Mouse (Mus musculus) embryonic facial prominence, embryonic 14.5 days (tissue): ENCODE measurements around the gene Dirc2. TPM values are rescaled to one million over a fixed set of nuclear protein-coding genes. Genes with fewer than 3 reads are reported as not detected.

Experiments used
- ATAC-seq: fragments of 200-750 bp; cut with Nextera tagmentation; 2 replicates; pipeline ENCODE4 v1.8.0; 2017; ENCODE audit warnings: low read depth, moderate number of reproducible peaks, moderate TSS enrichment
- DNase-seq: peaks from one replicate; pipeline ENCODE4 v3.0.0-alpha.2; 2015; ENCODE audit warnings: low spot score
- H3K27ac ChIP-seq: fragments of 300-500 bp; sonication (generic); replicated peaks from 2 replicates; pipeline ENCODE4 v1.5.1; 2014; ENCODE audit warnings: low read depth, mild to moderate bottlenecking, low read length, moderate library complexity
- H3K27me3 ChIP-seq: fragments of 300-500 bp; sonication (generic); replicated peaks from 2 replicates; pipeline ENCODE4 v1.6.1; 2014; ENCODE audit warnings: low read length; ENCODE audit not compliant: control insufficient read depth, insufficient read depth
- H3K36me3 ChIP-seq: fragments of 300-500 bp; sonication (generic); 2 replicates; pipeline ENCODE4 v1.6.1; 2014; ENCODE audit warnings: low read length, mixed read lengths; ENCODE audit not compliant: control insufficient read depth, insufficient read depth
- H3K4me1 ChIP-seq: fragments of 300-500 bp; sonication (generic); 2 replicates; pipeline ENCODE4 v1.6.1; 2014; ENCODE audit warnings: antibody characterized with exemption, low read length; ENCODE audit not compliant: control insufficient read depth, insufficient read depth
- H3K4me2 ChIP-seq: fragments of 300-500 bp; sonication (generic); 2 replicates; pipeline ENCODE4 v1.6.1; 2014; ENCODE audit warnings: low read depth, mild to moderate bottlenecking, low read length, moderate library complexity, mixed read lengths
- H3K4me3 ChIP-seq: fragments of 300-500 bp; sonication (generic); 2 replicates; pipeline ENCODE4 v1.5.1; 2014; ENCODE audit warnings: low read depth, mild to moderate bottlenecking, low read length
- H3K9ac ChIP-seq: fragments of 300-500 bp; sonication (generic); 2 replicates; pipeline ENCODE4 v1.6.1; 2014; ENCODE audit warnings: low read depth, mild to moderate bottlenecking, low read length, moderate library complexity, mixed read lengths
- H3K9me3 ChIP-seq: fragments of 300-500 bp; sonication (generic); 2 replicates; pipeline ENCODE4 v1.6.1; 2016; ENCODE audit warnings: low read length; ENCODE audit not compliant: control insufficient read depth
- WGBS: fragments of 180-500 bp; shearing (Covaris S2); extraction: QIAGEN DNeasy Blood & Tissue Kit; methylation state at CpG from one replicate; pipeline ENCODE4 v1.1.7; 2014; 5-methylcytosine and 5-hydroxymethylcytosine counted together
- polyA plus RNA-seq: library from polyadenylated mRNA; unstranded; fragments of >200 nt; fragmentation: Nextera tagmentation; extraction: Ambion mirVana; gene quantifications from 2 replicates; pipeline ENCODE4 v1.2.1, GENCODE M21; 2014

The Dirc2 gene
- polyA plus RNA-seq, 1 experiment from 2014 or later, result 21.9 TPM

DNA sequence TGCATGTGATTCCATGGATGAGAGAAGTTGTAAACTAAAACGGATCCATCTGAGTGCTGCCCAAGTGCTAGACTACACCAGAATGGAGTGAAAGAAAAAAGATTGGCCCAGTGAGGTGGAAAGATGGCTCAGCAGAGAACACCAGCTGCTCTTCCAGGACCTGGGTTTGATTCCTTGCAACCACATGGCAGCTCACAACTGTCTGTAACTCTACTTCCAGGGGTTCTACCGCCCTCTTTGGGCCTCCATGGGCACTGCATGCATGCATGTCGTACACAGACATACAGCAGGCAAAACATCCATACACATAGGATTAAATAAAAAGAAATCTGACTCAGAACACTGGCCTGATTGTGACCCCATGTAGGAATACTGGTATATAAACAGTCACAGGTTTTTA is 52.9 kb downstream of the Dirc2 start:
- Histone ChIP-seq H3K4me3 (no peak overlapping the region), H3K9me3 (no peaks in the 10 kb centered on the region), H3K4me2 (no peak overlapping the region), H3K27me3 (no peaks in the 10 kb centered on the region), H3K9ac (no peak overlapping the region), H3K36me3 (peaks cover 15% of the 10 kb centered on the region), H3K27ac (no peak overlapping the region), H3K4me1 (no peaks in the 10 kb centered on the region)
- 83% methylated on average over 3 of the region's 3 CpGs for WGBS
- ATAC-seq (no peak), DNase-seq (no peak)

DNA sequence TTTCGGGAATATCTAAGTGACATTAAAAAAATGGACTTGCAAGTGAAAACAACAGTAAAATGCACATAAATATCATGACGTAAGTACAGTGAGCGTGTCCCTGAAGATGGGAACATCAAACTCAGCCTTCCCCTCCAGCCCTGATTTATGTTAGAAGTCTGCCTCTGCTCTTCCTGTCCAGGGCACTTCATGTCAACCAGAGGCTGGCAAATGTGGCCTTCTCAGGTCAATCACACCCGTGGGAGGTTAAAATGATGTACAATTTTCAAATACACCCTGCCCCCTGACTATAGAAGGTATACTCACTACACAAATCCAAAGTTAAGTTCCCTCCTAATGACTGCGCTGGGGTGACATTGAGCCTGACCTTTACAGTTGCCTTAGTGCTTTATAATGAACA is 53.4 kb downstream of the Dirc2 start:
- Histone ChIP-seq H3K9me3 (no peaks in the 10 kb centered on the region), H3K4me2 (no peak overlapping the region), H3K36me3 (peaks cover 13% of the 10 kb centered on the region), H3K4me3 (no peak overlapping the region), H3K9ac (no peak overlapping the region), H3K27me3 (no peaks in the 10 kb centered on the region), H3K27ac (no peak overlapping the region), H3K4me1 (no peaks in the 10 kb centered on the region)
- WGBS, result 90% methylated on average over 5 of the region's 5 CpGs
- DNase-seq (no peak), ATAC-seq (no peak)

DNA sequence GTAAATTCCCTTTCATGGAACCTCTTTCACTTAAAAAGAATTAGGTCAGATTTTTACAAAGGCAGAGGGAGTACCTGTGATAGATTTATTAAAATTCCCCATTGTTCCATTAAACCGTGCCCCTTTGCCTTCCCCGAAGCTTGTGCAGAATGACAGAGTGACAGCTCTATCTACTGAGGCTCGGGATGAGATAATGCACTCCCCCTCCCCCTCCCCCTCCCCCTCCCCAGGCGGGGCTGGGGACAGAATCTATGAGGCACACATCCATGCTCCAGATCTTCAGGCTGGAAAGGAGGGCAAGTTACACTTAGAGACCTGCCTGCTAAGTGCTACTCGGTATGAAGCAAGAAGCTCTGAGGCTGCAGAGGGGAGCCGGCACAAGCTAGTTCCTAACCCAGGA is 53.8 kb downstream of the Dirc2 start:
- no peak overlapping the region for H3K4me2 ChIP-seq
- H3K9me3 ChIP-seq, result no peaks in the 10 kb centered on the region
- H3K4me3 ChIP-seq, result no peak overlapping the region
- no peaks in the 10 kb centered on the region for H3K27me3 ChIP-seq
- no peak for ATAC-seq
- H3K36me3 ChIP-seq, result peaks cover 9% of the 10 kb centered on the region
- DNase-seq, result no peak
- no peak overlapping the region for H3K27ac ChIP-seq
- 74% methylated on average over 5 of the region's 6 CpGs for WGBS
- H3K9ac ChIP-seq, result no peak overlapping the region
- H3K4me1 ChIP-seq, result no peaks in the 10 kb centered on the region

DNA sequence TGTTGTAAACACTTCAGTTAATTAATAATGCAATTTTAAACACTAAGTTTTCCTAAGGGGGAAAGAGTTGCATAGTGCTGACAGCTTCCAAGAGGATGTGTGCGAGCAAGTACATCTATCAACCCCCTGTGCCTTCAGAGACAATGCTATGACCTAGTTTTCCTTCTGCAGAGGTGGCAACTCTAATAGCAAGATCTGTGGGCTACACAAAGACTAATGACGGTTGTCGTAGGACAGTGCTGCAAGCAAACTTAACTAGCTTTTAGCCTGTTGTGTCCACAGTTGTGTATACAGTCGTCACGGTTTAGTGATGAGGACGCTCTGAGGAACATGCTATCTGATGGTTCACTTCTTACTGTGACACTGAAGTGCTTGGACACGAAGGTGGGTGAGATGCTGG is 54.5 kb downstream of the Dirc2 start:
- DNase-seq, result no peak
- no peaks in the 10 kb centered on the region for H3K4me1 ChIP-seq
- H3K4me2 ChIP-seq, result no peak overlapping the region
- H3K9ac ChIP-seq, result no peak overlapping the region
- no peaks in the 10 kb centered on the region for H3K9me3 ChIP-seq
- no peaks in the 10 kb centered on the region for H3K27me3 ChIP-seq
- no peak for ATAC-seq
- H3K4me3 ChIP-seq, result no peak overlapping the region
- no peak overlapping the region for H3K27ac ChIP-seq
- H3K36me3 ChIP-seq, result peaks cover 8% of the 10 kb centered on the region
- WGBS, result 92% methylated on average over 7 of the region's 7 CpGs

DNA sequence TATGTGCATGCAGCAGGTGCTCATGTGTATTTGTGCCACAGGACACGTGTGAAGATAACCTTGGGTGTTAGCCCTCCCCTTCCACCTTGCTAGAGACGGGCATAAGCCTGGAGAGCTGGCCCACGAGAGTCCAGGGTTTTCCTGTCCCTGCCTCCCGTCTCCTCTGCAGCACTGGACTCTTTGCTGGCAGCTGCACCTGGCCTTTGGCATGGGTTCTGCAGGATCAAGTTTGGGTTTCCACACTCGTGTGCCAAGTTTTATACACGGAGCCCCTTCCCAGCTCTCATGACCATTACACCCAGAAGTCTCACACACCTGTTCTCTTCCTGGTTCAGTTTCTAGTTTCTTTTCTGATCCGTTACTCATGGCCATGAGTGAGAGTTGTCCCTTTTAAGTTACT is 55.5 kb downstream of the Dirc2 start:
- H3K27me3 ChIP-seq, result no peaks in the 10 kb centered on the region
- H3K4me1 ChIP-seq, result no peaks in the 10 kb centered on the region
- no peak overlapping the region for H3K9ac ChIP-seq
- no peak overlapping the region for H3K4me2 ChIP-seq
- DNase-seq (no peak), ATAC-seq (no peak)
- peaks cover 8% of the 10 kb centered on the region; the same call in 1 of the 2 replicates for H3K36me3 ChIP-seq
- 71% methylated on average over 7 of the region's 7 CpGs for WGBS
- no peak overlapping the region for H3K4me3 ChIP-seq
- no peaks in the 10 kb centered on the region for H3K9me3 ChIP-seq
- H3K27ac ChIP-seq, result no peak overlapping the region

DNA sequence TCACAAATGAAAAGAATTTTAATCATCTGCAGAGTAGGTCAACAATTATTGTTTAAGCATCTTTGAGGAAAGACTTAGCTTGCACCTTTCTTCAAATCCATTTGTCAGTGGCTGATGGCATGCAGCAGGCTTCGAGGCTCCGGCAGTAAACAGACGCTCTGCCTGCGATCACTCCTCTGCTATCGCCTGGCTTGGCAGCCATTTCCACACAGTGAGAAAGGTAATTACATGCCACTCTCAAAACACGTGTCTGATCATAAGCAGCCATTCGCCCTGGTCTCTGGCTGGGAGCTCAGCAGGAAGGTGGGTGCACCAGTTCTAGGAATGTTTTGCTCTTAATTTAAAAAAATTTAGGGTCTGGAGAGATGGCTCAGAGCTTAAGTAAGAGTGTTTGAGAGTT is 58.2 kb downstream of the Dirc2 start:
- DNase-seq, result no peak
- Histone ChIP-seq H3K4me2 (no peak overlapping the region), H3K27me3 (no peaks in the 10 kb centered on the region), H3K36me3 (no peaks in the 10 kb centered on the region), H3K9me3 (no peaks in the 10 kb centered on the region), H3K27ac (no peak overlapping the region), H3K4me1 (no peaks in the 10 kb centered on the region), H3K9ac (no peak overlapping the region), H3K4me3 (no peak overlapping the region)
- 33% methylated on average over 7 of the region's 7 CpGs for WGBS
- ATAC-seq, result no peak

DNA sequence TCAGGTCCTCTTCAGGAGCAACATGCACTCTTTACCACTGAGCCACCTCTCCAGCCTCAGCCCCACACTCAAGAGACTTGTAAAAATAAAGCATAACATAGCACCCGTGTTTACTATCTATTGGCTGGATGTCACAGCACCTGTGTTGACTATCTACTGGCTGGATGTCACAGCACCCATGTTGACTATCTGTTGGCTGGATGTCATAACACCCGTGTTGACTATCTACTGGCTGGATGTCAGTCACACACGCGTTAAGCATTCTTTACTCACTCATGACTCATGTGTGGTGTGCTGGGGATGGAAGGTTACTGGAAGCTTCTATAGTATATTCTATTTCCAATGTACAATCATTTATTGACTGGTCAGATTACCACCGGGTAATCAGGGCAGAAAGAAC is 62.2 kb downstream of the Dirc2 start:
- WGBS, result 93% methylated on average over 5 of the region's 5 CpGs
- ATAC-seq, result no peak
- H3K4me2 ChIP-seq, result no peak overlapping the region

DNA sequence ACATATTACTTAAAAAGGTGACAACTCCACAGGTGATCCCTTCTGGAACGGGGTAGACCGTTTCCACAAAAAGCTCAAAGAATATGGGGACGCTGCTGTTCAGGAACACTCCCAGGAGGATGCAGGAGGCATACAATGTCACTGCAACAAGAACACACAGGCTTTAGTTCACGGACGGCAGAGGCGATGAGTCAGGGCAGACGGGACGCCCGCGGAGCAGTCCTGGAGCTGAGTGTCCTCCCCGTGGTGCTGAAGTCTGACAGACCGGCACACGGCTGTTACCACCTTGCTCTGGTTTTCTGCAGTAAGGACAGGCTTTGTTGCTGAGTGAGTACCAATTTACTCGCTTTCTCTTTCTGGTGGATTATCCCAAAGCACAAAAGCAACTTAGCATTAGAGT is 64.4 kb downstream of the Dirc2 start:
- 72% methylated on average over 14 of the region's 14 CpGs for WGBS
- no peaks in the 10 kb centered on the region for H3K27me3 ChIP-seq
- ATAC-seq (no peak), DNase-seq (no peak)
- no peak overlapping the region for H3K4me2 ChIP-seq
- no peaks in the 10 kb centered on the region for H3K4me1 ChIP-seq
- H3K9me3 ChIP-seq, result no peaks in the 10 kb centered on the region
- no peak overlapping the region for H3K9ac ChIP-seq
- peaks cover 10% of the 10 kb centered on the region; the same call in 1 of the 2 replicates for H3K36me3 ChIP-seq
- H3K27ac ChIP-seq, result no peak overlapping the region
- H3K4me3 ChIP-seq, result no peak overlapping the region

More for the DNA sequence above, 62.2 kb downstream of the Dirc2 start:
- no peaks in the 10 kb centered on the region for H3K27me3 ChIP-seq
- H3K4me3 ChIP-seq, result no peak overlapping the region
- no peak overlapping the region for H3K27ac ChIP-seq
- no peaks in the 10 kb centered on the region for H3K9me3 ChIP-seq
- no peaks in the 10 kb centered on the region for H3K4me1 ChIP-seq
- H3K9ac ChIP-seq, result no peak overlapping the region
- no peak for DNase-seq
- H3K36me3 ChIP-seq, result peaks cover 10% of the 10 kb centered on the region; the same call in 1 of the 2 replicates

DNA sequence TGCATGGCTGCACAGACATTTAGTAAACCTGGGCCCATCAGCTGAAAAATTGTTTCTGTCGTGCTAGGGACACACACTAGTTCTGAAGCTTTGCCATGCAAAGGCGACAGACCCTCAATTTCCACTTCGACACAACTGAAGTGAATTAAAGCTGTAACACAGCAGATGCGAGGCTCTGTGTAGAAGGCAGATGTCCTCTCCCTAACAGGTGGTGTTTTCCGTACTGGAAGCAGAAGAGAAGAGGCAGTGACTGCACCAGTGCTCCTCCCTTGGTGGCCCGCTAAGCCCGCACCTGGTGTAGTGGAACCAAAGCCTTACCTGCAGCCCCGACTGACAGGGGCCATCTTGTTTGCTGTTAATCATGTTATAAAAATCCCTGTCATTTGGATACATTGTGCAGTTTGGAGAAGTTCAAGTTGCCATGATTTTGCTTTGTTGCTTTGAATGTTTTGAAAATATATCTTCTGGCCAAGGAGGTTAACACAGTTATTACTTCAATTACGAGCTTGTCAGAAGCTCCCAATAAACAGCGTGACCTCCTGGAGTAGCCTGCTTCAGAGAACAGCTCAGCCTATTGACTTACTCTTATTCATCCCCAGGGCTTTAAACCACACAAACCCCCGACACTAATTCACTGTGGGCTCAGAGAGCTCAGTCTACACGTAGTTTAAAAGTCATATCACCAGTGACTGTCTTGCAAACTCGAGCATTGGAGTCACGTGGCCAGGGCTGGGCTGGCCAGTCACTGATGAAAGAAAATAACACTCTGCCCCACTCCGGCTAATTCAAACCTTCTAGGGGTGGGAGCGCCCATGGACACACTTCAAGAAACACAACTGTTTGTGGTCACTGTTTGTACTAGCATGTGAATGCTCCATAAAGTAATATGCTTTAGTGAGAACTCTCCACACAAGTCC is 65.1 kb downstream of the Dirc2 start:
- WGBS, result 66% methylated on average over 16 of the region's 16 CpGs
- Histone ChIP-seq H3K4me2 (no peak overlapping the region), H3K4me3 (no peak overlapping the region), H3K27ac (no peak overlapping the region), H3K9ac (no peak overlapping the region), H3K9me3 (no peaks in the 10 kb centered on the region), H3K27me3 (no peaks in the 10 kb centered on the region), H3K4me1 (no peaks in the 10 kb centered on the region), H3K36me3 (peaks cover 10% of the 10 kb centered on the region; the same call in 1 of the 2 replicates)
- DNase-seq (no peak), ATAC-seq (no peak)
